Mouse (Mus musculus) G1E (cell line): ENCODE data around the gene Igsf21. TPM values are rescaled to one million over a fixed set of nuclear protein-coding genes. Genes with fewer than 3 reads are reported as not detected.

Source experiments
- ATAC-seq: 2 replicates; pipeline ENCODE4 v1.8.0; 2016; ENCODE audit warnings: mild to moderate bottlenecking; ENCODE audit not compliant: insufficient number of reproducible peaks, poor library complexity, low FRiP score, severe bottlenecking; ENCODE audit errors: extremely low read depth
- DNase-seq: peaks from one replicate; pipeline ENCODE4 v3.0.0; 2012; ENCODE audit warnings: low spot score
- H3K27me3 ChIP-seq: 2 replicates; pipeline ENCODE4 v1.6.1; 2012; ENCODE audit warnings: mild to moderate bottlenecking, low read length, inconsistent platforms; ENCODE audit not compliant: insufficient read depth
- H3K36me3 ChIP-seq: replicated peaks from 2 replicates; pipeline ENCODE3; 2012; ENCODE audit warnings: mild to moderate bottlenecking, inconsistent platforms
- H3K4me1 ChIP-seq: 2 replicates; pipeline ENCODE4 v1.6.1; 2012; ENCODE audit warnings: low read depth, low read length, inconsistent platforms, mixed read lengths; ENCODE audit not compliant: insufficient read depth
- H3K4me3 ChIP-seq: 2 replicates; pipeline ENCODE4 v1.5.1; 2012; ENCODE audit warnings: low read depth, mild to moderate bottlenecking, inconsistent platforms, low read length, moderate library complexity, mixed read lengths
- H3K9me3 ChIP-seq: replicated peaks from 2 replicates; pipeline ENCODE4 v1.6.1; 2012; ENCODE audit warnings: inconsistent platforms
- CTCF ChIP-seq: IDR thresholded peaks from 2 replicates; pipeline ENCODE4 v1.5.1; 2012; ENCODE audit warnings: low read depth, low read length, inconsistent platforms, mixed read lengths
- GATA1 ChIP-seq: IDR thresholded peaks from 2 replicates; pipeline ENCODE4 v1.6.1; 2012; ENCODE audit warnings: borderline replicate concordance, low read length, inconsistent platforms, mixed read lengths
- GATA2 ChIP-seq: IDR thresholded peaks from 2 replicates; pipeline ENCODE4 v1.6.1; 2012; ENCODE audit warnings: low read depth, low read length, inconsistent platforms, borderline replicate concordance
- POLR2AphosphoS5 ChIP-seq: IDR thresholded peaks from 2 replicates; pipeline ENCODE4 v1.6.1; 2012; ENCODE audit warnings: low read depth, low read length, inconsistent platforms; ENCODE audit not compliant: insufficient replicate concordance
- TAL1 ChIP-seq: conservative IDR thresholded peaks from 2 replicates; pipeline ENCODE4 v1.6.1; 2012; ENCODE audit warnings: low read depth, low read length, inconsistent platforms, mixed read lengths
- polyA plus RNA-seq: library from polyadenylated mRNA; stranded (reverse); fragments of >175 nt; gene quantifications from 2 replicates; pipeline ENCODE4 v1.2.3, GENCODE M21; 2012
- total RNA-seq, 2 experiments: library from RNA; stranded (forward) in 1 of 2; stranded (reverse) in 1 of 2; fragments of 200-1000 nt in 1 of 2; fragments of >200 nt in 1 of 2; fragmentation: Nextera tagmentation in 1 of 2; gene quantifications; 2 replicates each; pipeline ENCODE4 v1.2.3; 2014 to 2017

Gene Igsf21
- total and polyA plus RNA-seq, 3 experiments = not detected

- DNase-seq (no peak), ATAC-seq (no peak)
- no peak overlapping the region for H3K4me3 ChIP-seq
- H3K27me3 ChIP-seq = no peaks in the 10 kb centered on the region; the same call in 1 of the 2 replicates
- no peaks in the 10 kb centered on the region for H3K36me3 ChIP-seq
- no peaks in the 10 kb centered on the region for H3K4me1 ChIP-seq
- TF ChIP-seq TAL1 (no peak), GATA1 (no peak), GATA2 (no peak), CTCF (no peak), POLR2AphosphoS5 (no peak)
- peaks cover 98% of the 10 kb centered on the region for H3K9me3 ChIP-seq
These were observed 721 bp upstream of the Igsf21 start for GRCm38 (mm10) chr4:140247006-140248003.

- TF ChIP-seq POLR2AphosphoS5 (no peak), CTCF (no peak), TAL1 (no peak), GATA2 (no peak), GATA1 (no peak)
- Histone ChIP-seq H3K9me3 (peaks cover 96% of the 10 kb centered on the region), H3K27me3 (no peaks in the 10 kb centered on the region; the same call in 1 of the 2 replicates), H3K4me3 (no peak overlapping the region; the same call in 1 of the 2 replicates), H3K36me3 (no peaks in the 10 kb centered on the region), H3K4me1 (no peaks in the 10 kb centered on the region)
- no peak for ATAC-seq
- no peak for DNase-seq
These were observed 1.1 kb downstream of the Igsf21 start for GRCm38 (mm10) chr4:140245286-140246179.

GRCm38 (mm10) chr4:140244835-140245234 is 1.7 kb downstream of the Igsf21 start:
- H3K4me3 ChIP-seq = no peak overlapping the region
- no peaks in the 10 kb centered on the region for H3K4me1 ChIP-seq
- TF ChIP-seq CTCF = no peak
- TF ChIP-seq GATA2 = no peak
- TF ChIP-seq TAL1 = no peak
- no peak for TF ChIP-seq POLR2AphosphoS5
- TF ChIP-seq GATA1 = no peak
- no peak for ATAC-seq
- H3K9me3 ChIP-seq = peaks cover 96% of the 10 kb centered on the region
- no peaks in the 10 kb centered on the region for H3K36me3 ChIP-seq
- no peaks in the 10 kb centered on the region; the same call in 1 of the 2 replicates for H3K27me3 ChIP-seq
- no peak for DNase-seq

GRCm38 (mm10) chr4:140244161-140244813 is 2.3 kb downstream of the Igsf21 start:
- H3K9me3 ChIP-seq = peaks cover 96% of the 10 kb centered on the region
- no peak overlapping the region; the same call in 1 of the 2 replicates for H3K4me3 ChIP-seq
- DNase-seq = no peak
- H3K36me3 ChIP-seq = no peaks in the 10 kb centered on the region
- ATAC-seq = no peak
- no peak for TF ChIP-seq GATA1
- TF ChIP-seq CTCF = no peak
- TF ChIP-seq GATA2 = no peak
- no peak for TF ChIP-seq TAL1
- TF ChIP-seq POLR2AphosphoS5 = no peak
- no peaks in the 10 kb centered on the region; the same call in 1 of the 2 replicates for H3K27me3 ChIP-seq
- H3K4me1 ChIP-seq = no peaks in the 10 kb centered on the region

GRCm38 (mm10) chr4:140243231-140243630 is 3.4 kb downstream of the Igsf21 start:
- H3K4me1 ChIP-seq = no peaks in the 10 kb centered on the region
- no peaks in the 10 kb centered on the region for H3K36me3 ChIP-seq
- ATAC-seq = no peak
- peaks cover 96% of the 10 kb centered on the region for H3K9me3 ChIP-seq
- DNase-seq = no peak
- H3K4me3 ChIP-seq = no peak overlapping the region
- TF ChIP-seq CTCF = no peak
- no peaks in the 10 kb centered on the region; the same call in 1 of the 2 replicates for H3K27me3 ChIP-seq

- ATAC-seq (no peak), DNase-seq (no peak)
- H3K4me3 ChIP-seq = no peak overlapping the region
- H3K36me3 ChIP-seq = no peaks in the 10 kb centered on the region
- H3K4me1 ChIP-seq = no peaks in the 10 kb centered on the region
- no peak for TF ChIP-seq POLR2AphosphoS5
- no peaks in the 10 kb centered on the region; the same call in 1 of the 2 replicates for H3K27me3 ChIP-seq
- peaks cover 97% of the 10 kb centered on the region for H3K9me3 ChIP-seq
These were observed 4.3 kb downstream of the Igsf21 start for GRCm38 (mm10) chr4:140242291-140242690.
